14 mouse cellular contexts compared by ENCODE assay signal in genomic region chr1:85246266-85246665, GRCm38 (mm10). TPM values are rescaled to one million over a fixed set of nuclear protein-coding genes. Genes with fewer than 3 reads are reported as not detected.
DNase-seq lines count a peak whose midpoint lies in the region; ATAC-seq and TF ChIP-seq lines count a peak whose summit lies in the region.
"Not testable (repeated sequence)": the region's sequence is repeated elsewhere in the genome, so short reads cannot be mapped to it uniquely, and the experiment has no call there.
"Had no signal": no experiment of that assay in that cellular context is flagged by ENCODE, and none has a peak within 500 bp of the region (broad histone marks: within the 10 kb centered on the region; RNA-seq: fewer than 3 reads in every experiment).

No protein-coding gene starts in this region.

- not testable (repeated sequence) for H3K36me3 ChIP-seq in heart, embryonic 10.5 days; stomach, postnatal 0 days (ENCODE audit: control insufficient read depth, insufficient read depth, low read length)

- H3K4me1 ChIP-seq in heart, embryonic 10.5 days; stomach, postnatal 0 days (replicated peaks; ENCODE audit: control insufficient read depth, insufficient read depth): not testable (repeated sequence)

- not testable (repeated sequence) for ATAC-seq in stomach, postnatal 0 days (ENCODE audit: low FRiP score, low TSS enrichment)

- peaks cover 29% of the 10 kb centered on the region for H3K9me3 ChIP-seq in heart, embryonic 10.5 days
- H3K9me3 ChIP-seq in stomach, postnatal 0 days (ENCODE audit: control insufficient read depth, low read length): not testable (repeated sequence)

- H3K4me3 ChIP-seq in heart, embryonic 10.5 days; stomach, postnatal 0 days (ENCODE audit: low read depth, low read length): not testable (repeated sequence)

- TF ChIP-seq CTCF in stomach, postnatal 0 days (IDR thresholded peaks at IDR 0.05; ENCODE audit: low read depth): not testable (repeated sequence)

- not testable (repeated sequence) for H3K27ac ChIP-seq in heart, embryonic 10.5 days; stomach, postnatal 0 days (replicated peaks)

- H3K4me2 ChIP-seq in stomach, postnatal 0 days (replicated peaks; ENCODE audit: low read depth): not testable (repeated sequence)

- TF ChIP-seq EP300 in stomach, postnatal 0 days (optimal IDR thresholded peaks at IDR 0.05): not testable (repeated sequence)

- peak; percentile 0 for DNase-seq in CD4-positive helper T cell, adult 2 months (ENCODE audit: low read depth, low spot score)
- peak; percentile 18 to 27 for DNase-seq in adrenal gland, adult 18-20 months (ENCODE audit: low spot score in 2 of 2)
- DNase-seq in heart, embryonic 10.5 days (ENCODE audit: low spot score): peak; percentile 75
- DNase-seq in liver: peak; percentile 3
- DNase-seq in lung, postnatal 4 days: peak; percentile 17 to 40
- DNase-seq in stomach, postnatal 0 days (ENCODE audit: low spot score): peak; percentile 12

- 77% methylated on average over 5 of the region's 5 CpGs for WGBS in heart, embryonic 10.5 days
- 81% methylated on average over 4 of the region's 5 CpGs for WGBS in stomach, postnatal 0 days

- H3K9ac ChIP-seq in stomach, postnatal 0 days (ENCODE audit: low read length): not testable (repeated sequence)

- H3K27me3 ChIP-seq in heart, embryonic 10.5 days (ENCODE audit: insufficient read depth, poor library complexity, severe bottlenecking); stomach, postnatal 0 days (ENCODE audit: control insufficient read depth, insufficient read depth, low read length): not testable (repeated sequence)

RNA-seq across cellular contexts. Expression of gene C130026I21Rik, which starts 24.1 kb away (rescaled TPM):
- total RNA-seq in adrenal gland, adult 18-20 months (2021): 1 to 10 TPM in 1 of 2 experiments, under 1 TPM in 1; 0.89 to 1.7 TPM
- polyA plus RNA-seq in heart, embryonic 10.5 days (2016; fragmentation: Nextera tagmentation; extraction: Ambion mirVana): not detected in 2 replicates
- polyA plus RNA-seq in stomach, postnatal 0 days (2015; fragmentation: Nextera tagmentation; extraction: Ambion mirVana): 0.44 and 0.82 TPM in 2 replicates
- total RNA-seq: gastrocnemius, postnatal 36 days had no signal
- polyA plus RNA-seq: embryonic facial prominence, embryonic 10.5 days; embryonic facial prominence, embryonic 13.5 days; forebrain, embryonic 13.5 days; G1E; heart, embryonic 12.5 days; heart, embryonic 15.5 days; hindbrain, embryonic 10.5 days had no signal

Comparison
In these comparisons a context has a peak if more than half of its experiments do, and no peak if none do; other contexts are left out.
1. DNase-seq: peak in every context shown above with its lines; median percentile 75 in heart, embryonic 10.5 days; 28 in lung, postnatal 4 days; 22 in adrenal gland, adult 18-20 months; 12 in stomach, postnatal 0 days; 3 in liver; 0 in CD4-positive helper T cell, adult 2 months.